Mouse (Mus musculus) forebrain, embryonic 10.5 days (tissue): Measurements from ENCODE around the gene Fcgr1. TPM values are rescaled to one million over a fixed set of nuclear protein-coding genes. Genes with fewer than 3 reads are reported as not detected.
"Not testable (repeated sequence)": the region's sequence is repeated elsewhere in the genome, so short reads cannot be mapped to it uniquely, and the experiment has no call there.

ENCODE experiments used
- DNase-seq: peaks from one replicate; pipeline ENCODE4 v3.0.0-alpha.2; 2017; ENCODE audit warnings: low spot score; ENCODE audit errors: extremely low spot score
- H3K27ac ChIP-seq: fragments of 300-500 bp; sonication (generic); 2 replicates; pipeline ENCODE4 v1.5.1; 2016; ENCODE audit warnings: mild to moderate bottlenecking
- H3K27me3 ChIP-seq: fragments of 300-500 bp; sonication (generic); 2 replicates; pipeline ENCODE4 v1.6.1; 2016; ENCODE audit warnings: mild to moderate bottlenecking; ENCODE audit not compliant: poor library complexity, severe bottlenecking
- H3K36me3 ChIP-seq: fragments of 300-500 bp; sonication (generic); replicated peaks from 2 replicates; pipeline ENCODE4 v1.6.1; 2016; ENCODE audit warnings: mild to moderate bottlenecking, moderate library complexity
- H3K4me1 ChIP-seq: fragments of 300-500 bp; sonication (generic); 2 replicates; pipeline ENCODE4 v1.6.1; 2016
- H3K4me3 ChIP-seq: fragments of 300-500 bp; sonication (generic); 2 replicates; pipeline ENCODE4 v1.5.1; 2016; ENCODE audit warnings: mild to moderate bottlenecking, moderate library complexity
- H3K9me3 ChIP-seq: fragments of 300-500 bp; sonication (generic); 2 replicates; pipeline ENCODE4 v1.6.1; 2016; ENCODE audit warnings: mild to moderate bottlenecking, moderate library complexity
- WGBS: fragments of 180-500 bp; shearing (Covaris S2); methylation state at CpG from one replicate; pipeline ENCODE4 v1.1.7; 2016; 5-methylcytosine and 5-hydroxymethylcytosine counted together
- polyA plus RNA-seq: library from polyadenylated mRNA; unstranded; fragments of >200 nt; fragmentation: Nextera tagmentation; extraction: Ambion mirVana; gene quantifications from 2 replicates; pipeline ENCODE4 v1.2.1, GENCODE M21; 2016

The Fcgr1 gene
- polyA plus RNA-seq, 1 experiment from 2014 or later: 1.3 TPM

GRCm38 (mm10) chr3:96332631-96333395, 39.0 kb upstream of the Fcgr1 start:
- Histone ChIP-seq H3K4me3 (peak overlapping the region; percentile 50), H3K36me3 (no peaks in the 10 kb centered on the region), H3K27ac (no peak overlapping the region), H3K4me1 (peaks cover 39% of the 10 kb centered on the region), H3K9me3 (no peaks in the 10 kb centered on the region), H3K27me3 (peaks cover 93% of the 10 kb centered on the region)
- 2% methylated on average over 27 of the region's 27 CpGs for WGBS
- peak; percentile 67 for DNase-seq

GRCm38 (mm10) chr3:96332000-96332399, 38.2 kb upstream of the Fcgr1 start:
- WGBS: 23% methylated on average over 14 of the region's 14 CpGs
- H3K4me1 ChIP-seq: peaks cover 47% of the 10 kb centered on the region
- peaks cover 89% of the 10 kb centered on the region for H3K27me3 ChIP-seq
- H3K9me3 ChIP-seq: no peaks in the 10 kb centered on the region
- no peaks in the 10 kb centered on the region for H3K36me3 ChIP-seq
- peak; percentile 16 for DNase-seq
- no peak overlapping the region for H3K27ac ChIP-seq
- peak overlapping the region; percentile 50 for H3K4me3 ChIP-seq

- no peak overlapping the region for H3K4me3 ChIP-seq
- H3K36me3 ChIP-seq: no peaks in the 10 kb centered on the region
- no peak overlapping the region for H3K27ac ChIP-seq
- peaks cover 88% of the 10 kb centered on the region for H3K27me3 ChIP-seq
- WGBS: 71% methylated on average over 7 of the region's 7 CpGs
- peaks cover 47% of the 10 kb centered on the region for H3K4me1 ChIP-seq
- DNase-seq: peak; percentile 6
- H3K9me3 ChIP-seq: no peaks in the 10 kb centered on the region
Measured at GRCm38 (mm10) chr3:96331438-96331837, 37.7 kb upstream of the Fcgr1 start.

- no peak overlapping the region for H3K4me3 ChIP-seq
- H3K9me3 ChIP-seq: no peaks in the 10 kb centered on the region
- 64% methylated on average over 7 of the region's 7 CpGs for WGBS
- H3K27me3 ChIP-seq: peaks cover 88% of the 10 kb centered on the region
- H3K4me1 ChIP-seq: peaks cover 46% of the 10 kb centered on the region
- peak; percentile 14 for DNase-seq
- no peak overlapping the region for H3K27ac ChIP-seq
- H3K36me3 ChIP-seq: no peaks in the 10 kb centered on the region
Measured at GRCm38 (mm10) chr3:96330603-96331002, 36.8 kb upstream of the Fcgr1 start.

- no peaks in the 10 kb centered on the region for H3K9me3 ChIP-seq
- no peak for DNase-seq
- peaks cover 88% of the 10 kb centered on the region for H3K27me3 ChIP-seq
- H3K4me1 ChIP-seq: peaks cover 44% of the 10 kb centered on the region
- 94% methylated on average over 4 of the region's 4 CpGs for WGBS
- H3K4me3 ChIP-seq: no peak overlapping the region
- H3K36me3 ChIP-seq: no peaks in the 10 kb centered on the region
- H3K27ac ChIP-seq: no peak overlapping the region
Measured at GRCm38 (mm10) chr3:96330181-96330580, 36.4 kb upstream of the Fcgr1 start.

- H3K4me1 ChIP-seq: peaks cover 36% of the 10 kb centered on the region
- H3K9me3 ChIP-seq: no peaks in the 10 kb centered on the region
- H3K27me3 ChIP-seq: peaks cover 87% of the 10 kb centered on the region
- H3K4me3 ChIP-seq: peak overlapping the region; percentile 56
- 17% methylated on average over 15 of the region's 15 CpGs for WGBS
- no peak overlapping the region for H3K27ac ChIP-seq
- no peaks in the 10 kb centered on the region for H3K36me3 ChIP-seq
- DNase-seq: peak; percentile 63
Measured at GRCm38 (mm10) chr3:96328730-96329387, 35.1 kb upstream of the Fcgr1 start.

- not testable (repeated sequence) for H3K36me3 ChIP-seq, H3K9me3 ChIP-seq
- peak overlapping the region; percentile 56 for H3K4me3 ChIP-seq
- peaks cover 30% of the 10 kb centered on the region for H3K4me1 ChIP-seq
- H3K27ac ChIP-seq: peak overlapping the region; percentile 91
- WGBS: under 1% methylated on average over 49 of the region's 49 CpGs
- peaks cover 86% of the 10 kb centered on the region for H3K27me3 ChIP-seq
- DNase-seq: peak; percentile 70
Measured at GRCm38 (mm10) chr3:96328060-96328729, 34.4 kb upstream of the Fcgr1 start.

GRCm38 (mm10) chr3:96327647-96328046, 33.9 kb upstream of the Fcgr1 start:
- H3K27me3 ChIP-seq: peaks cover 82% of the 10 kb centered on the region
- H3K9me3 ChIP-seq: no peaks in the 10 kb centered on the region
- no peak overlapping the region; the same call in 1 of the 2 replicates for H3K27ac ChIP-seq
- H3K36me3 ChIP-seq: no peaks in the 10 kb centered on the region
- peaks cover 25% of the 10 kb centered on the region for H3K4me1 ChIP-seq
- under 1% methylated on average over 17 of the region's 18 CpGs for WGBS
- H3K4me3 ChIP-seq: peak overlapping the region; percentile 56
- DNase-seq: peak; percentile 43

- peaks cover 25% of the 10 kb centered on the region for H3K4me1 ChIP-seq
- no peak overlapping the region for H3K27ac ChIP-seq
- H3K27me3 ChIP-seq: peaks cover 77% of the 10 kb centered on the region
- no peaks in the 10 kb centered on the region for H3K9me3 ChIP-seq
- no peaks in the 10 kb centered on the region for H3K36me3 ChIP-seq
- peak overlapping the region; percentile 56 for H3K4me3 ChIP-seq
- WGBS: 2% methylated on average over 6 of the region's 6 CpGs
- peak; percentile 44 for DNase-seq
Measured at GRCm38 (mm10) chr3:96327131-96327530, 33.4 kb upstream of the Fcgr1 start.

- H3K9me3 ChIP-seq, H3K4me3 ChIP-seq, DNase-seq, H3K36me3 ChIP-seq, H3K27ac ChIP-seq: not testable (repeated sequence)
- WGBS: 70% methylated on average over 6 of the region's 6 CpGs
- H3K4me1 ChIP-seq: peaks cover 21% of the 10 kb centered on the region
- peaks cover 50% of the 10 kb centered on the region for H3K27me3 ChIP-seq
Measured at GRCm38 (mm10) chr3:96323806-96324205, 30.0 kb upstream of the Fcgr1 start.

- DNase-seq: no peak
- WGBS: 9% methylated on average over 10 of the region's 10 CpGs
- H3K4me3 ChIP-seq: peak overlapping the region; percentile 7
- no peak overlapping the region for H3K27ac ChIP-seq
- H3K4me1 ChIP-seq: peaks cover 15% of the 10 kb centered on the region
- H3K9me3 ChIP-seq: no peaks in the 10 kb centered on the region; the same call in 1 of the 2 replicates
- H3K36me3 ChIP-seq: no peaks in the 10 kb centered on the region
- peaks cover 48% of the 10 kb centered on the region for H3K27me3 ChIP-seq
Measured at GRCm38 (mm10) chr3:96322609-96323008, 28.8 kb upstream of the Fcgr1 start.

- H3K4me1 ChIP-seq: peaks cover 10% of the 10 kb centered on the region
- WGBS: 12% methylated on average over 15 of the region's 15 CpGs
- no peak overlapping the region for H3K27ac ChIP-seq
- H3K9me3 ChIP-seq: no peaks in the 10 kb centered on the region; the same call in 1 of the 2 replicates
- peaks cover 43% of the 10 kb centered on the region for H3K27me3 ChIP-seq
- DNase-seq: no peak
- no peaks in the 10 kb centered on the region for H3K36me3 ChIP-seq
- H3K4me3 ChIP-seq: peak overlapping the region; percentile 7
Measured at GRCm38 (mm10) chr3:96321891-96322290, 28.1 kb upstream of the Fcgr1 start.

GRCm38 (mm10) chr3:96320003-96320402, 26.2 kb upstream of the Fcgr1 start:
- H3K4me1 ChIP-seq, DNase-seq, H3K4me3 ChIP-seq, H3K9me3 ChIP-seq, H3K27ac ChIP-seq, H3K36me3 ChIP-seq: not testable (repeated sequence)
- H3K27me3 ChIP-seq: peaks cover 25% of the 10 kb centered on the region; the same call in 1 of the 2 replicates
- 94% methylated on average over 13 of the region's 13 CpGs for WGBS
